Mouse (Mus musculus): ENCODE measurements around the gene Ndufa8.

Ndufa8 gene

GRCm38 (mm10) chr2:36048164-36048563 is 1.0 kb downstream of the Ndufa8 start:
- DNase-seq (ENCODE audit: extremely low spot score): no peak

GRCm38 (mm10) chr2:36040872-36041271 is 8.3 kb downstream of the Ndufa8 start:
- DNase-seq (ENCODE audit: extremely low spot score): no peak

- no peak for DNase-seq (ENCODE audit: extremely low spot score)
Measured at GRCm38 (mm10) chr2:36039297-36039985, 9.8 kb downstream of the Ndufa8 start.

GRCm38 (mm10) chr2:36035413-36036081 is 13.7 kb downstream of the Ndufa8 start:
- no peak for DNase-seq (ENCODE audit: extremely low spot score)

GRCm38 (mm10) chr2:36034898-36035297 is 14.3 kb downstream of the Ndufa8 start:
- no peak for DNase-seq (ENCODE audit: extremely low spot score)

- DNase-seq (ENCODE audit: extremely low spot score): no peak
Measured at GRCm38 (mm10) chr2:36033966-36034365, 15.2 kb downstream of the Ndufa8 start.

- no peak for DNase-seq (ENCODE audit: extremely low spot score)
Measured at GRCm38 (mm10) chr2:36032884-36033283, 16.3 kb downstream of the Ndufa8 start.

GRCm38 (mm10) chr2:36023291-36023690 is 25.9 kb downstream of the Ndufa8 start:
- no peak for DNase-seq (ENCODE audit: extremely low spot score)

- peak; percentile 83 for DNase-seq (ENCODE audit: extremely low spot score)
Measured at GRCm38 (mm10) chr2:36021385-36022159, 27.6 kb downstream of the Ndufa8 start.

- DNase-seq (ENCODE audit: extremely low spot score): no peak
Measured at GRCm38 (mm10) chr2:36013010-36013409, 36.2 kb downstream of the Ndufa8 start.

GRCm38 (mm10) chr2:36011331-36011825 is 37.8 kb downstream of the Ndufa8 start:
- peak; percentile 38 for DNase-seq (ENCODE audit: extremely low spot score)

GRCm38 (mm10) chr2:36010579-36010978 is 38.6 kb downstream of the Ndufa8 start:
- DNase-seq (ENCODE audit: extremely low spot score): no peak

- DNase-seq (ENCODE audit: extremely low spot score): peak; percentile 72
Measured at GRCm38 (mm10) chr2:36009386-36009785, 39.8 kb downstream of the Ndufa8 start.

GRCm38 (mm10) chr2:36008071-36008470 is 41.1 kb downstream of the Ndufa8 start:
- peak; percentile 60 for DNase-seq (ENCODE audit: extremely low spot score)

- DNase-seq (ENCODE audit: extremely low spot score): no peak
Measured at GRCm38 (mm10) chr2:36002188-36002587, 47.0 kb downstream of the Ndufa8 start.

- no peak for DNase-seq (ENCODE audit: extremely low spot score)
Measured at GRCm38 (mm10) chr2:36000390-36000789, 48.8 kb downstream of the Ndufa8 start.

GRCm38 (mm10) chr2:35999212-35999611 is 50.0 kb downstream of the Ndufa8 start:
- no peak for DNase-seq (ENCODE audit: extremely low spot score)

GRCm38 (mm10) chr2:35998416-35998815 is 50.8 kb downstream of the Ndufa8 start:
- DNase-seq (ENCODE audit: extremely low spot score): no peak

- DNase-seq (ENCODE audit: extremely low spot score): no peak
Measured at GRCm38 (mm10) chr2:35996753-35997152, 52.5 kb downstream of the Ndufa8 start.

GRCm38 (mm10) chr2:35994303-35994702 is 54.9 kb downstream of the Ndufa8 start:
- DNase-seq (ENCODE audit: extremely low spot score): no peak

- no peak for DNase-seq (ENCODE audit: extremely low spot score)
Measured at GRCm38 (mm10) chr2:35993481-35993880, 55.7 kb downstream of the Ndufa8 start.

GRCm38 (mm10) chr2:35992259-35992658 is 56.9 kb downstream of the Ndufa8 start:
- DNase-seq (ENCODE audit: extremely low spot score): no peak
